Mouse (Mus musculus) layer of hippocampus, adult 11-12 months (tissue): ENCODE measurements around the gene Slfn9.
"Not testable (repeated sequence)": the region's sequence is repeated elsewhere in the genome, so short reads cannot be mapped to it uniquely, and the experiment has no call there.

ENCODE experiments used
- DNase-seq: peaks from one replicate; pipeline ENCODE4 v3.0.0; 2022; ENCODE audit warnings: low spot score

Slfn9 gene

DNA sequence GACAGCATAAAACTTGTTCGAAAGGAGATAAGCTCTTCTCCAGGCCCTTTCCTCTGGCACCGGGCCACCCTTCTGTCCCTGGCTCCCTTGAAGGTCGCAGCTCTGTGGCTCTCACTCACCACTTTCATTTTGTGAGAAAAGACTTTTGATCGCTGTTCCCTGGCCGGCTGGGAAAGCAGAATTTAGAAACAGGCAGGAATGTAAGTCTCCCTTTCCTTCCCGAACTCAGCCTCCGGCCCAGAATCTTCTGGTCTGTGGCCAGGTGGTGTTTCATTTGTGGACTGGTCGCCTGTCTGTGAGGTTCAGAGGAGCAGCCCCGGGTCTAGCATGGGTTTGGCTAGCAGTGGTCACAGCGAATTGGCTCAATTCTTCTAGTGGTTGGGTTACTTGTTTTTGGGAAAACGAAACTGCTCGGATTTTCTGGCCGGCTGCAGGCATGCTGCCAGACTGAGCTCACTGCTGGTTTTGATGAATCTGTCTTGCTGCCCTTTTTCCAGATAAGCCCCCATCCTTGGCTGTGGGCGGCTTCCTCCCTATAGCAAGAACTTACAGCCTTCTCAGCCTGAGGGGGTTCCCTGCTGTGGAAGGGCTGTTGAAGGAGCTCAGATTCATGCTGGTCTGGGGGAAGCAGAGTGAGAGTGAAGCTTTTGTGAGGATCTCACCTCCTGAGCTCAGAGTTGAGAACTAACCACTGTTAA lies at the start of gene Slfn9:
Gene Slfn9 (minus strand): TSS at position 362 of the 698 bp plus-strand sequence.
- peak; percentile 5 for DNase-seq

DNA sequence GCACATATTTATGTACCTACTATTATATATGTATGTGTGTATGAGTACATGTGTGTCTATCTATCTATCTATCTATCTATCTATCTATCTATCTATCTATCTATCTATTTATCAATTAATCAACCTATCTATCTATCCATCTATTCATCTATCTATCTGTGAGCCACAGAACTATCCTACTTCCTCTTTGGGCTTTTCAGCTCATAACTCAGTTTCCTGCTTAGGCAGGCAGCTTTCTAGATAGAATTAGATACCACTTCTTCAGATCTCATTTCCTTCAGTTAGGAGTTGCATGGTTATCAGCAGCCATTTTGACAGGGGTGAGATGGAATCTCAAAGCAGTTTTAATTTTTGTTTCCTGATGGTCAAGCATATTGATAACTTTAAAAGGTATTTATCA lies 49.4 kb upstream of the Slfn9 start:
- DNase-seq, result no peak

DNA sequence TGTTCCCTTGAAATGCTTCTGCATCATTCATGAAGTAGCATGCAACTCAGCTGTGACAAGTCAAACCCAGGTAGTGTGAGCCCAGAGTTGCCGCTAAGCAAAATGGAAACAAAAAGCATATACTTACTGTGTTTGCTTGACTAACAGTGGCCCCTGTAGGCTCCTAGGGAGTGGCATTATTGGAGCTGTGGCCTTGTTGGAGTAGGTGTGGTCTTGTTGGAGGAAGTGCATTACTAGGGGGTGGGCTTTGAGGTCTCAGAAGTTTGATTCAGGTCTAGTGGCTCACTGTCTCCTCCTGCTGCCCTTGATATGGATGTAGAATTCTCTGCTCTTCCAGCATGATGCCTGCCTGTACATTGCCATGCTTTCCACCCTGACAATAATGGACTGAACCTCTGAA lies 48.7 kb upstream of the Slfn9 start:
- DNase-seq, result no peak

DNA sequence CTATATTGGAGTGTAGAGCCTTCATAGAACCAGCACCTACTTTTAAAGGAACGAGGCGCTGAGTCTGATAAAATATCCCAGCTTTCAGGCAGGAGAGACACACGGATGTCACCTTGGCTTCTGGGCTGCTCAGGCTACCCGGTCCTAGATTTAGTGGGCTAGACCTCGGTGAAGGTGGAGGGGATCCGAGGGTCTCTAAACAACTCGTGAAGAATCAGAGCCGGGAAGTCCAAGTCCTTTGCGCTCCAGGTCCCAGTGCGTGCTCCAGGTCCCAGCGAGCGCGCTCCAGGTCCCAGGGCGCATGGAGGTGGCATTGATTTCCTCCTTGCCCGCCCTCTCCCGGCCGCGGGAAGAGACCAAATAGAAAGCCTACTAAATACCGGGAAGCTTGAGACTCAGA lies 48.2 kb upstream of the Slfn9 start:
- no peak for DNase-seq

DNA sequence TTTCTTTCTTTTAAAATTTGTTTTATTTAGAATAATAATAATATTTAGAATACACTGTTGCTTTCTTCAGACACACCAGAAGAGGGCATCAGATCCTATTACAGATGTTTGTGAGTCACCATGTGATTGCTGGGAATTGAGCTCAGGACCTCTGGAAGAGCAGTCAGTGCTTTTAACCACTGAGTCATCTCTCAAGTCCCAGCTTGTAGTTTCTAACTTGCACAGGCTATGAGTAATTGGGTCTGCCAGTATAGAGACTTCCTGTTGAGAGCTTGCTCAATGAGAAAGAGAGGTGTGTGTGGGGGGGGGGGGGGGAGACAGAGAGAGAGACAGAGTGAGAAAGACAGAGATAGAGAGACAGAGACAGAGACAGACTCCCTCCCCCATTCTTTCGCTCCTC lies 47.5 kb upstream of the Slfn9 start:
- DNase-seq, result no peak

DNA sequence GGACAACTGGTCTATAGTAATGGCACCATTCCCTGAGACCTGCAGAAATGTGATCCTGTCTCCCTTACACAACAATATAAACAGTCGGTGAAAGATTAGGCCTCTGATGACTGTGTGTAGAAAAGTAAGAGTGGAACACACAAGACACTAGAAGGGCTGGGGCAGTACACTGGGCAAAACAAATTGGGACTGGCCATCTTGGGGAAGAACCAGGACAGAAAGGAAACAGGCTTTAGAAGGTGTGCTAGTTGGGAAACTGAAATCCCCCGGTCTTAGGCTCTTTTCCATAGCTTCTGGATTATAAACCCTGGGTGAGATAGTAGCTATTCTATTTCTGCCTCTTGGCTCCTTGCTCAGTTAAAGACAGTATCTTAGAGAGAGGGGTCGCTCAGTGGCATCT lies 47.1 kb upstream of the Slfn9 start:
- DNase-seq, result not testable (repeated sequence)

DNA sequence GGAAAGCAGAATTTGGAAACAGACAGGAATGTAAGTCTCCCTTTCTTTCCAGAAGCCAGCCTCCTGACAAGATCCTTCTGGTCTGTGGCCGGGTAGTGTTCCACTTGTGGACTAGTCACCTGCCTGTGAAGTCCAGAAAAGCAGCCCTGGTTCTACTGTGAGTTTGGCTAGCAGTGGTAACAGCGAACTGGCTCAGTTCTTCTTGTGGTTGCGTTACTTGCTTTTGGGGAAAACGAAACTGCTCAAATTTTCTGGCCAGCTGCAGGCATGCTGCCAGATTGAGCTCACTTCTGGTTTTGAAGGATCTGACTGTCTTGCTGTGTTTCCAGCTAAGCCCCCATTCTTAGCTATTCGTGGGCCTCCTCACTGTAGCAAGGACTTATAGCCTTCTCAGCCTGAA lies 29.0 kb upstream of the Slfn9 start, which contains the start of gene Slfn8:
Gene Slfn8 (minus strand): TSS at position 190 of the 400 bp plus-strand sequence.
- peak; percentile 21 for DNase-seq

DNA sequence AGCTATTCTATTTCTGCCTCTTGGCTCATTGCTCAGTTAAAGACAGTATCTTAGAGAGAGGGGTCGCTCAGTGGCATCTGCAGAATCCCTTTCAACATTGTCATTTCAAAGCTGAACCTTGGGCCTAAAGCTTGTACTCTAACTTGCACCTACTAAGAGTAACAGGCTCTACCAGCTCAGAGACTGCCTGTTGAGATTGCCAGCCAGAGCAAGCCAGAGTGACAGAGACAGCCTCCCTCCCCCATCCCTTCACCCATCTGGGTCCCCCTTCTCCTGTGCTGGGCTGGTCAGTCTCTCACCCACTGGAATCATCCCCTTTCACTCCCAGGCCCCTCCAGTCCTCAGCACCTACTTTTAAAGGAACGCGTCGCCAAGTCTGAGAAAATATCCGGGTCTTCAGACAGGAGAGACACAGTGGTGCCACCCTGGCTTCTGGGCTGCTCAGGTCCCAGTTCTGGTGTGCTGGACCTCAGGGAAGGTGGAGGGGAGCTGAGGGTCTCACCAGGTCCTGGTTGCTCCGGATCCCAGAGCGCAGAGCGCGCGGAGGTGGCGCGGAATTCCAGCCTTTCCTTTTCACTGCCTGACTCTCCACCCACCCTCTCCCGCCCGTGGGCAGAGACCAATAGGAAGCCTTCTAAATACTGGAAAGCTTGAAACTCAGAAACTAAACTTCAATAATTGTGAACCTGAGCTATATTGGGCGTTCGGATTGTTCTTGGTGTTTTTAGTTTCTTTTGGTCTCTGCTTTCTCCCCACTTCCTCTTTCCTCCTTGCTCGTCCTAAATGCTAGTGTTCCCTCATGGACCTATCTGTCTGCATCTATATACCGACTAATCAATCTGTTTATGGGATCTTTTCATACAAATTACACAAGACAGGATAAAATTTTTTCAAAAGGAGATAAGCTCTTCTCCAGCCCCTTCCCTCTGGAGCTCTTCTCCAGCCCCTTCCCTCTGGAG lies 28.2 kb upstream of the Slfn9 start:
- DNase-seq, result not testable (repeated sequence)

DNA sequence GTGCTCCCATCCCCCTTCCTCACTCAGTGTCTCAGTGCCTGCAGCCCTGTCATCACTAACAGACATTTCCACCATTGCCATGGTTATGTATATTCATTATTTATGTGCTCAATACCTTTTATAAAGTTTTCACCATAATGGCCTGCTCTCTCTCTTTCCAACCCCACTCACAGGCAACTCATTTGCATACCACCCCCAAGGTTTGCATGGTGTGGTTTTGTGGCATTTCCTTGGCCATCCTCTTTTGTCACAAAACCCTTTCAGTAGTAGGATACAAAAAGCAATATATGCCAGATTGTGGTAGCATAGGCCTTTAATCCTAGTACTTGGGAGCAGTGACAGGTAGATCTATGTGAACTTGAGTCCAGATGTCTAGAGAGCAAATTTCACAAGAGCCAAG lies 24.5 kb upstream of the Slfn9 start:
- DNase-seq, result no peak

DNA sequence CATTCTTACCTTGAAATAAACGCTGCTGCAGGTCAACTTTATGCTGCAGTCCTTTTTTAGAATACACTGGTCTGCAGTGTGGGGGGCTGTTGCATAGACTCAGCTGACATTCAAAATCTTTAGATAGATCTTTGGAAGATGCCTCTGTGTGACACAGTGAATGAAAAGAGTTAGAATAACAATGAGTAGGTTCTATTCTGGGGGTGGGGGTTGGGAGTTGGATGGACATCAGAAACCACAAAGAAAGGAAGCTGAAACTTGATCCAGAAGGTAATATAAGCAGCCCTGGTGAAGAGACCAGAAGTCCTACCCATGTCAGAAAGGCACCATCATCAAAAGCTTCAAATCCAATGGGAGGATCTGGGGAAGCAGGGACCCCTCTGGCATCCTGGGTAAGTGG lies 21.7 kb upstream of the Slfn9 start:
- no peak for DNase-seq

DNA sequence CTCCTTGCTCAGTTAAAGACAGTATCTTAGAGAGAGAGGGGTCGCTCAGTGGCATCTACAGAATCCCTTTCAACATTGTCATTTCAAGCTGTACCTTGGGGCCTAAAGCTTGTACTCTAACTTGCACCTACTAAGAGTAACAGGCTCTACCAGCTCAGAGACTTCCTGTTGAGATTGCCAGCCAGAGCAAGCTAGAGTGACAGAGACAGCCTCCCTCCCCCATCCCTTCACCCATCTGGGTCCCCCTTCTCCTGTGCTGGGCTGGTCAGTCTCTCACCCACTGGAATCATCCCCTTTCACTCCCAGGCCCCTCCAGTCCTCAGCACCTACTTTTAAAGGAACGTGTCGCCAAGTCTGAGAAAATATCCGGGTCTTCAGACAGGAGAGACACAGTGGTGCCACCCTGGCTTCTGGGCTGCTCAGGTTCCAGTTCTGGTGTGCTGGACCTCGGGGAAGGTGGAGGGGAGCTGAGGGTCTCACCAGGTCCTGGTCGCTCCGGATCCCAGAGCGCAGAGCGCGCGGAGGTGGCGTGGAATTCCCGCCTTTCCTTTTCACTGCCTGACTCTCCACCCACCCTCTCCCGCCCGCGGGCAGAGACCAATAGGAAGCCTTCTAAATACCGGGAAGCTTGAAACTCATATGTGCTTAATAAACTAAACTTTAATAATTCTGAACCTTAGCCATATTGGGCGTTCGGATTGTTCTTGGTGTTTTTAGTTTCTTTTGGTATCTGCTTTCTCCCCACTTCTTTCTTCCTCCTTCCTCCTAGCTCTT lies 831 bp downstream of the Slfn9 start:
- not testable (repeated sequence) for DNase-seq

DNA sequence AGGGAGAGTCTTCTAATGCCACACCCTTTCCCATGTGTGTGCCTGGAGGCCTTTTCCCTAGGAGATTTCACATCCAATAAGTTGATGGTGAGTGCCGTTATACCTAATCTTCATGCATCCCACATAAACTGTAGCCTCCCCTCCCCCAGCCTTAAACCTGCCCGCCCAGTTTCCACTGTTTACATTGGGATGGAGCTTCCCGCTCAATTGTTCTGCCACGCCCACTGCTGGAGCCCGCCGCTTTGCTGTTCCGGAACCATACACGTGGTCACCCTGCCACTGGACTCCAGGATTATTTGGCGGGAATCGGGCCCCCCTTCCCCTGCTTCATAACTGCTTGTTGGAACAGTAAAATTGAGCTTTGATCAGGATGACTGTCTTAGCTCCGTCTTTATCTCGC lies 2.3 kb downstream of the Slfn9 start:
- no peak for DNase-seq

DNA sequence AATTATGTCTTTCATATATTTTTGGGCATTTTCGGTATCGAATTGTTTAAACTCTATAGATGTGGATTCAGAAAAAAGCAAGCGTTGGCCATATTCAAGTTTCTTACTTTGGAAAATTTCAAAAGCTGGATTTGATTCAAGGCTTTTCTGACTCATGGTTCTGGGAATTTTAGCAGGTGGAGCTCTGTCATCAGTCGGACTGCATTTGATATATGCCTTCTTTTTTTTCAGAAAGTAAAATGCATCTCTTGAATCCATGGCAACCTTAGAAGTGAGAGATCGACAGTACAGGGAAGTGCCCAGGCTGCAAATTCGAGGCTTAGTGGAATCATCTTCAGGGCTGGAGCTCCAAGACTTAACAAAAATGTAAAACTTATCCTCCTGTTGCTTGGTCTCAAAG lies 4.0 kb downstream of the Slfn9 start:
- DNase-seq, result no peak

DNA sequence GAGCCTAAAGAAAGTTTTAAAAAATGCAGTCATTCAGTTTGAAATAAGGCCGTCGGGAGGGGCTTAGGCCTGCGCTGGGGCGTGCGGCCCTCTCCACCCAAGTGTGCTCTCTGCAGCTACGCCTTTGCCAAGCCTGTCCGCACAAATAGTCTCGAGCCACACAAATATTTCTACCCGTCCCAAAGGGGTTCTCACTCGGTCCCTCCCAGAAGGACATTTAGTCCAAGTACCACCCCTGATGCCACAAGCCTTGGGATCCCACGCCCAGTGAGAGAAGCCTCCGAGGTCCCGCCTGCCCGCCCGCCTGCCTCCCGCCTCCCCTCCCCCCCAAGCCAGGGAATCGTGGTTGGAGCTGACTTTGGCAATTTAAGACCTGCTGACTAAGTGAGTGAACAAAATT lies 8.4 kb downstream of the Slfn9 start:
- no peak for DNase-seq

DNA sequence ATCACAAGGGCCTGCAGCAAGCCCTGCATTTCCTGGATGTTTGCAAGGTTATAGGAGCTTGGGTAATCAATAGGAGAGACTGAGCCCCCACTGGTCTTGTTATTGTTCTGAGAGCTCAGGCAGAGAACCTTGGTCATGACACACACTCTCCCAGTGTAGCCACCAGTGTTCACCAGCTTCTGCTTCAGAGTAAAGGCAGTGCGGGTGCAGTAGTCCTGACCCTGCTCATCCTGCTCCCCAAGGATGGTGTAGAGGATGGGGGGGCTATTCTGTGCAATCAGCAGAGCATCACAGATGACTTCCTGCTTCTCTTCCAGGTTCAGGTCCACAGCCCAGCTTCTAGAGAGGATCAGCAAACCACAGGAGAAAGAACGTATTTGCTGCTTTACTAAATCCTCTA lies 9.2 kb downstream of the Slfn9 start:
- not testable (repeated sequence) for DNase-seq

DNA sequence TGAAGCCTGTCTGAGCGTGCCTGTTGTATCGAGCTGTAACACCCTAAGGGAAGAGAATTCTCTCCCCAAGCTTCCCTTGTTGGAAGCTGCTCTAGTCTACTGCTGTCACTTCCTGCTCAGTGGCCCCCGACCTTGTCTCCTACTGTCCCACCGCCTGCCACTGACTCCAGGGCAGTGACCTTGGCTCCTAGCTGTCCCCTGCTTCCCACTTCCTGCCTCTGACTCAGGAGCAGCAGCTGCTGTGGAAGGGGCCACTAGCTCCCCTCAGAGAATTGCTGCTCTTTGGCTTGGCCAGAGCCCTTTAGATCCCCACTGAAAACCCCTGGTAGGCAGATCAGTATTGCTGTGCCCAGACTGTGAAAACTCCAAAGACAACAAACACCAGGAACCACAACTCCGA lies 17.7 kb downstream of the Slfn9 start:
- DNase-seq, result no peak

DNA sequence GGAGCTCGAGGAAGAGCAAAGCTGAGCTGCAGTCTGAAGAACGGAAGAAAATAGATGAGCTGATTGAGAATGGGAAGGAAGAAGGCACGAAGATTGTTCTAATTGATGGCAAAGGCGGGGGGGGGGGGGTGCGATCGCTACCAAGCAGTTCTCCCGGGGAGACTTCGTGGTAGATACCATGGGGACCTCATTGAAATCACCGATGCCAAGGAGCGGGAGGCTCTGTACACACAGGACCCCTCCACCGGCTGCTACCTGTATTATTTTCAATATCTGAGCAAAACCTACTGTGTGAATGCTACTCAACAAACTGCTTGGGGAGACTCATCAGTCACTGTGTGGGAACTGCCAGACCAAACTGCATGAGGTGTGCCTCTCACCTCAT lies 20.0 kb downstream of the Slfn9 start:
- no peak for DNase-seq

DNA sequence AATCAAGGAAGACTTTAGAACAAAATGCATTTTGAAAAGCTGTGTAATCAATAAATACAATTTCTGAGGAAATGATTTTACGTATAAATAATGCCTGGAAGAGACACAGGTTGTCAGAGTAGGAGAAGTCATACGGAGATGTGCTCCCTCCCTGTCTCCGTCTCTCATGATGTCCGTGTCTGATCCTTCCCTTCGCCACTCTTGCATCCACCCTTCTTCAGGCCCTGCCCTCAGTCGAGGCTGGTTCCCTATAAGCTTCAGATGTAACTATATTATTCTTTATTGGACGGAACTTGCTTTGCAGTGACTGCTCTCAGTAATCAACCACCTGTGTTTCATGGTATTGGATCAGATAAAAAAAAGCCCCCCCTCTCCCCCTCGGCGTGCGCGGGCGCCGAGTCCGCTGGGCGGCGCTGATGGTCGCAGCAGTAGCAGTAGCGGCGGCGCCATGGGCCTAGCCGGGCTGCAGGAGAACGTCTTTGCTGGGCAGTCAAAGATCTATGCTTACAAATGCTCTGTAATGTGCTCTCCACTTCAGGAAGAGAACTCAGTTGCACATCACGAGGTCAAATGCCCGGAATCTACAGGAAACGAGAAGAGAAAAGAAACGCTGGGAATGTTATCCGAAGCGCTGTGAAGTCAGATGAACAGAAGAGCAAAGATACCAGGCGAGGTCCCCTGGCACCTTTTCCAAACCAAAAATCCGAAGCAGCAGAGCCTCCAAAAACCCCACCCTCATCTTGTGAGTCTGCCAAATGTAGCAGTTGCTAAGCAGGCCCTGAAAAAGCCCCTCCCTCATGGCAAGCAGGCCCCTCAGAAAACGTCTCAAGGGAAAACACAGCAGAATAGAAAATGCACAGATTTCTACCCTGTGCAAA lies 20.7 kb downstream of the Slfn9 start:
- no peak for DNase-seq

DNA sequence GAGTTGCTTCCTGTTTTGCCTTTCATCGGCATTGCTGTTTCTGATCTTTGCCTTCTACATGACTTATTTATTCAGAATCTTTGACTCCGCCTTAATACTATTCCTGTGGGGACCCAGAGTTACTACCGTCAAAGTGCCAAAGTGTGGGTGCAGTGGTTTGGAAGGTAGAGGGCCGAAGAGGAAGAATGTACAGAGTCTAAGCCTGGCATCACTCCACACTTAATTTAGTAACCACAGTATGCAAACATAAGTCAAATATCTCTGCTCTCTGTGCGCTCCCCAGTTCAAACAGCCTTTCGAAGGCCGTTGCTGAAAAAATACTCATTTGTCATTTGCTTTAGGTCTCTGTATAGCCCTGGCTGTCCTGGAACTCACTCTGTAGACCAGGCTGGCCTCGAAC lies 29.4 kb downstream of the Slfn9 start:
- DNase-seq, result no peak

DNA sequence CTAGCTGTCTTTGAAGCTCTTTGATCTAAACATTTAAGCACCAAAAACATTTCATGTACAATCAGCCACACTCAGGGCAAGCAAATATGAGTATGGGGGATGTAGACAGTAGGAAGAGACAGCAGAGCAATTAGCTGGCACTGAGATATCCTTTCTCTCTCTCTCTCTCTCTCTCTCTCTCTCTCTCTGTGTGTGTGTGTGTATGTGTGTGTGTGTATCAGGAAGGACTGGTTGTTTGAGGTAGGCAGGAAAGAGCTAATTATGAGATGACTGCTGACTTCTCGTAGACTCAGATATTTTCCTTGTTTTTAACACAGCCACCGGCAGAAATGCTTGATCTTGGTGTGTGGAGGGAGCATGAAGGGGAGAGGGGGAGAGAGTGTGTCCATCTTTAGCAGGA lies 29.9 kb downstream of the Slfn9 start:
- no peak for DNase-seq

DNA sequence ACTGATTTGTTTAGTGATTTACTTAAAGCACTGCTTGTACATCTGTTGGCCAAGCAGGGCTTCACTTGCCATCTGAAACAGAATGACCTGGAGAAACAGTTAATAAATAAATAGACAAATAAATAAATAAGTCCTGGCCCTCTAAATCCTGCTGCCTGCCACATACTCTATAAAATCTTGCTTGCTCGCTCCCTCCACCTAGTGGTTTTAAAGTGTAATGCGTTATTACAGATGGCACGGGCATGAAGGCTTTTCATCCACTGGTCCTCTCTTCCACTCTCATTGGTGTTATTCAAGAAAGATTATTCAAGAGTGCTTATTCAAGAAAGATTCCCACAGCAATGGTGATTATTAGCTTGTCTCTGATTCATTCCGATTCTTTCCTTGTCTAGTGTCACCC lies 32.0 kb downstream of the Slfn9 start:
- peak; percentile 52 for DNase-seq

DNA sequence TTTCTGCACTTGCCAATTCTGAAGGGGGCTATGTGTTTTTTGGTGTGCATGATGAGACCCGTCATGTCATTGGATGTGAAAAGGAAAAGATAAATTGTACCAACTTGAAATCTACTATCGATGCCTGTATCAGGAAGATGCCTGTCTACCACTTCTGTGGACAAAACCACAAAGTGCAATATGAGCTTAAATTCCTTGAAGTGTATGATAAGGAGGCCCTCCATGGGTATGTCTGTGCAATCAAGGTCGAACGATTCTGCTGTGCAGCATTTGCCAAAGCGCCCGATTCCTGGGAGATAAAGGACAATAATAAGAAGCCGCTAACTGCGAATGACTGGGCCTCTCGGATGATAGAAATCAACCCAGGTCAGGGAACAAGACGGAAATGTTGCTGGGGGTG lies 34.7 kb downstream of the Slfn9 start:
- DNase-seq, result no peak
